Mouse (Mus musculus): ENCODE data around the gene H2afy.

DNA sequence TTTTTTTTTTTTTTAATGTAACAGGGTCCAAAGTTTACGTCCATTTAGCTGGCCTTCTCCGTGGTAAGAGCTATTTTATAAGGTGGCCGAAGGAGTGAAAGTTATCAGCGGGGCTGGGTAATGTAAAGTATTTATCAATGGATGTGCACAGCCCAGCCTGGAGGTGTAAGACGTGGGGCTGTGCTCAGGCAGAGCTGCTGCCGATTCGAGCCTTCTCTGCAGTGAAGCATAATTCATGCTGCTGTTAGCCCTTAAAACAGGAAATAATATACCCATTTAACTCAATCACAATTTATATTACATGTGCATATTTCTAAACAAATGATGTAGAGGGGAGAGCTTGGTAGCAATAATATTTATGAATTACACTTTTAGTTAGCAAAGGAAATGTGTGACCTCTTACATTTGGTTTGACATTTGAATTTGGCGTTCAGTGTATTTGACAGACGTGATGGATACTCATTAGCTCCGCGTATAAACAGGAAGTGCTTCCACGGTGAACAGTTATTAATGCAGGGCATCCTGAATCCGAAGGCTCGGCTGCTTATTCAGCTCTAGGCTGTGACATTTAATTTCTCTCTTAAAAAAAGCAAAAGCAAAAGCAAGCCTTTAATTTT lies 111.6 kb downstream of the H2afy start:
- TF ChIP-seq GATA1 (IDR thresholded peaks at IDR 0.05; ENCODE audit: borderline replicate concordance, low read length) (no peak), FLI1 (IDR thresholded peaks at IDR 0.05; ENCODE audit: low read length) (no peak)

All from megakaryocyte, embryonic 14.5 days (primary cell).